In genomic region chr7:35583476-35584025, GRCm38 (mm10) we compare ENCODE assay signal across 12 mouse cellular contexts. TPM values are rescaled to one million over a fixed set of nuclear protein-coding genes. Genes with fewer than 3 reads are reported as not detected.
DNase-seq lines count a peak whose midpoint lies in the region; ATAC-seq and TF ChIP-seq lines count a peak whose summit lies in the region.
"Had no signal": no experiment of that assay in that cellular context is flagged by ENCODE, and none has a peak within 500 bp of the region (broad histone marks: within the 10 kb centered on the region; RNA-seq: fewer than 3 reads in every experiment).

No protein-coding gene starts in this region.

- TF ChIP-seq CTCF in stomach, postnatal 0 days (IDR thresholded peaks at IDR 0.05; ENCODE audit: low read depth) = no peak

- intact Hi-C loops in heart, postnatal 14 days (cut with DNase I) = loop anchor here (10.0 kb wide), 1 partner anchor 249 kb away; the partner anchor contains the start of gene Rhpn2

- peaks cover 26% of the 10 kb centered on the region for H3K27me3 ChIP-seq in heart, embryonic 15.5 days
- peaks cover 12% of the 10 kb centered on the region for H3K27me3 ChIP-seq in stomach, embryonic 14.5 days (ENCODE audit: control insufficient read depth, insufficient read depth, low read length)
- H3K27me3 ChIP-seq in stomach, postnatal 0 days (ENCODE audit: control insufficient read depth, insufficient read depth, low read length) = no peaks in the 10 kb centered on the region; the same call in 1 of the 2 replicates
- peaks cover 37% of the 10 kb centered on the region for H3K27me3 ChIP-seq in limb, embryonic 13.5 days

- no peak for TF ChIP-seq EP300 in stomach, postnatal 0 days (optimal IDR thresholded peaks at IDR 0.05)

- H3K9ac ChIP-seq in heart, embryonic 15.5 days = no peak overlapping the region
- H3K9ac ChIP-seq in stomach, embryonic 14.5 days (replicated peaks; ENCODE audit: low read depth, low read length) = no peak overlapping the region
- no peak overlapping the region for H3K9ac ChIP-seq in stomach, postnatal 0 days (ENCODE audit: low read length)
- H3K9ac ChIP-seq in limb, embryonic 13.5 days = no peak overlapping the region

- H3K4me2 ChIP-seq in heart, embryonic 15.5 days = peak overlapping the region; percentile 99
- H3K4me2 ChIP-seq in stomach, embryonic 14.5 days (replicated peaks; ENCODE audit: low read depth, low read length) = no peak overlapping the region; the same call in 1 of the 2 replicates
- no peak overlapping the region for H3K4me2 ChIP-seq in stomach, postnatal 0 days (replicated peaks; ENCODE audit: low read depth)
- peak overlapping the region; percentile 99 for H3K4me2 ChIP-seq in limb, embryonic 13.5 days (replicated peaks)

- 15% methylated on average over 11 of the region's 11 CpGs for WGBS in heart, embryonic 15.5 days
- 10% methylated on average over 11 of the region's 11 CpGs for WGBS in stomach, embryonic 14.5 days
- WGBS in stomach, postnatal 0 days = 20% methylated on average over 11 of the region's 11 CpGs
- WGBS in limb, embryonic 13.5 days = 15% methylated on average over 11 of the region's 11 CpGs

- no peaks in the 10 kb centered on the region for H3K9me3 ChIP-seq in heart, embryonic 15.5 days (replicated peaks)
- no peaks in the 10 kb centered on the region for H3K9me3 ChIP-seq in stomach, embryonic 14.5 days (ENCODE audit: control insufficient read depth, low read depth, low read length)
- H3K9me3 ChIP-seq in stomach, postnatal 0 days (ENCODE audit: control insufficient read depth, low read length) = no peaks in the 10 kb centered on the region
- no peaks in the 10 kb centered on the region; the same call in 1 of the 2 replicates for H3K9me3 ChIP-seq in limb, embryonic 13.5 days
- H3K9me3 ChIP-seq: neural tube, embryonic 13.5 days had no signal

- H3K27ac ChIP-seq in heart, embryonic 15.5 days = no peak overlapping the region
- no peak overlapping the region for H3K27ac ChIP-seq in stomach, embryonic 14.5 days (ENCODE audit: low read length)
- H3K27ac ChIP-seq in stomach, postnatal 0 days (replicated peaks) = no peak overlapping the region
- H3K27ac ChIP-seq in limb, embryonic 13.5 days = no peak overlapping the region
- H3K27ac ChIP-seq: left cerebral cortex, adult 2 months; neural tube, embryonic 13.5 days had no signal

- no peaks in the 10 kb centered on the region for H3K36me3 ChIP-seq in heart, embryonic 15.5 days
- H3K36me3 ChIP-seq in stomach, embryonic 14.5 days (ENCODE audit: control insufficient read depth, insufficient read depth, low read length) = no peaks in the 10 kb centered on the region
- no peaks in the 10 kb centered on the region for H3K36me3 ChIP-seq in stomach, postnatal 0 days (ENCODE audit: control insufficient read depth, insufficient read depth, low read length)
- H3K36me3 ChIP-seq in limb, embryonic 13.5 days = no peaks in the 10 kb centered on the region
- H3K36me3 ChIP-seq: neural tube, embryonic 13.5 days had no signal

- H3K4me3 ChIP-seq in heart, embryonic 15.5 days = 0 out of 2 replicates have a peak overlapping the region, but pooled peaks have one; percentile 7
- H3K4me3 ChIP-seq in stomach, embryonic 14.5 days (ENCODE audit: low read depth, low read length) = 0 out of 2 replicates have a peak overlapping the region, but pooled peaks have one; percentile 91
- H3K4me3 ChIP-seq in stomach, postnatal 0 days (ENCODE audit: low read depth, low read length) = no peak overlapping the region
- H3K4me3 ChIP-seq in limb, embryonic 13.5 days = peak overlapping the region; percentile 88

- DNase-seq in heart, postnatal 14 days = no peak
- no peak for DNase-seq in stomach, postnatal 0 days (ENCODE audit: low spot score)
- DNase-seq in layer of hippocampus, adult 9-10 months (ENCODE audit: low spot score) = no peak
- no peak for DNase-seq in layer of hippocampus, adult 18-20 months (ENCODE audit: low spot score in 2 of 2)
- DNase-seq: cerebellum, adult 9-11 months; lung, adult 18-20 months had no signal

- H3K4me1 ChIP-seq in heart, embryonic 15.5 days (replicated peaks) = peaks cover 29% of the 10 kb centered on the region
- H3K4me1 ChIP-seq in stomach, embryonic 14.5 days (ENCODE audit: control insufficient read depth, insufficient read depth, low read length) = peaks cover 20% of the 10 kb centered on the region
- peaks cover 6% of the 10 kb centered on the region for H3K4me1 ChIP-seq in stomach, postnatal 0 days (replicated peaks; ENCODE audit: control insufficient read depth, insufficient read depth)
- peaks cover 27% of the 10 kb centered on the region for H3K4me1 ChIP-seq in limb, embryonic 13.5 days

- ATAC-seq in heart, embryonic 15.5 days (replicated peaks; ENCODE audit: insufficient number of reproducible peaks, insufficient read depth, low FRiP score, low read depth) = no peak
- ATAC-seq in stomach, embryonic 14.5 days (ENCODE audit: insufficient number of reproducible peaks, insufficient read depth, low FRiP score, low read depth) = no peak
- no peak for ATAC-seq in stomach, postnatal 0 days (ENCODE audit: low FRiP score, low TSS enrichment)
- ATAC-seq in limb, embryonic 13.5 days (ENCODE audit: low FRiP score, low read depth) = no peak
- ATAC-seq: hindbrain, embryonic 16.5 days had no signal

RNA-seq across cellular contexts. Expression of gene Rgs9bp, which starts 1.8 kb away (rescaled TPM):
- polyA plus RNA-seq in heart, embryonic 15.5 days (2015; fragmentation: Nextera tagmentation; extraction: Ambion mirVana) = 0.25 and 0.42 TPM in 2 replicates
- total RNA-seq in heart, postnatal 14 days (2021) = under 1 TPM; 0.07 TPM
- polyA plus RNA-seq in stomach, embryonic 14.5 days (2014; fragmentation: Nextera tagmentation; extraction: Ambion mirVana) = 0.11 and 0.25 TPM in 2 replicates
- 0.28 and 0.48 TPM in 2 replicates for polyA plus RNA-seq in stomach, postnatal 0 days (2015; fragmentation: Nextera tagmentation; extraction: Ambion mirVana)
- polyA plus RNA-seq in limb, embryonic 13.5 days (2015; fragmentation: Nextera tagmentation; extraction: Ambion mirVana) = 0.42 and 0.61 TPM in 2 replicates
- under 1 TPM; 0.22 to 0.23 TPM for total RNA-seq in layer of hippocampus, adult 18-20 months (2021)

RNA-seq across cellular contexts. Expression of gene Ankrd27, which starts 2.5 kb away (rescaled TPM):
- polyA plus RNA-seq in heart, embryonic 15.5 days (2015; fragmentation: Nextera tagmentation; extraction: Ambion mirVana) = 17.7 and 22.9 TPM in 2 replicates
- 10 to 100 TPM; 15.6 to 15.8 TPM for total RNA-seq in heart, postnatal 14 days (2021)
- polyA plus RNA-seq in stomach, embryonic 14.5 days (2014; fragmentation: Nextera tagmentation; extraction: Ambion mirVana) = 35.6 and 37.8 TPM in 2 replicates
- 17.0 and 17.3 TPM in 2 replicates for polyA plus RNA-seq in stomach, postnatal 0 days (2015; fragmentation: Nextera tagmentation; extraction: Ambion mirVana)
- 43.1 and 52.1 TPM in 2 replicates for polyA plus RNA-seq in limb, embryonic 13.5 days (2015; fragmentation: Nextera tagmentation; extraction: Ambion mirVana)
- 10 to 100 TPM; 36.2 to 37.8 TPM for total RNA-seq in layer of hippocampus, adult 18-20 months (2021)

RNA-seq across cellular contexts. Expression of gene Nudt19, which starts 27.4 kb away (rescaled TPM):
- 109 and 115 TPM in 2 replicates for polyA plus RNA-seq in heart, embryonic 15.5 days (2015; fragmentation: Nextera tagmentation; extraction: Ambion mirVana)
- total RNA-seq in heart, postnatal 14 days (2021) = 10 to 100 TPM; 70.6 to 77.4 TPM
- 52.0 and 60.5 TPM in 2 replicates for polyA plus RNA-seq in stomach, embryonic 14.5 days (2014; fragmentation: Nextera tagmentation; extraction: Ambion mirVana)
- polyA plus RNA-seq in stomach, postnatal 0 days (2015; fragmentation: Nextera tagmentation; extraction: Ambion mirVana) = 60.8 and 68.9 TPM in 2 replicates
- 42.5 and 47.5 TPM in 2 replicates for polyA plus RNA-seq in limb, embryonic 13.5 days (2015; fragmentation: Nextera tagmentation; extraction: Ambion mirVana)
- total RNA-seq in layer of hippocampus, adult 18-20 months (2021) = 10 to 100 TPM; 62.4 to 65.4 TPM

RNA-seq across cellular contexts. Expression of gene Tdrd12, which starts 46.0 kb away (rescaled TPM):
- polyA plus RNA-seq in heart, embryonic 15.5 days (2015; fragmentation: Nextera tagmentation; extraction: Ambion mirVana) = 0.62 and 1.4 TPM in 2 replicates
- under 1 TPM in 1 of 2 experiments, not detected in 1; 0.44 TPM for total RNA-seq in heart, postnatal 14 days (2021)
- 0.53 TPM in 1 of 2 replicates, not detected in the other for polyA plus RNA-seq in stomach, embryonic 14.5 days (2014; fragmentation: Nextera tagmentation; extraction: Ambion mirVana)
- 0.19 and 0.47 TPM in 2 replicates for polyA plus RNA-seq in stomach, postnatal 0 days (2015; fragmentation: Nextera tagmentation; extraction: Ambion mirVana)
- 0.56 and 0.57 TPM in 2 replicates for polyA plus RNA-seq in limb, embryonic 13.5 days (2015; fragmentation: Nextera tagmentation; extraction: Ambion mirVana)
- total RNA-seq in layer of hippocampus, adult 18-20 months (2021) = under 1 TPM; 0.27 to 0.56 TPM

Comparison
In these comparisons a context has a peak if more than half of its experiments do, and no peak if none do; other contexts are left out.
1. H3K4me2 ChIP-seq: peak in heart, embryonic 15.5 days (single experiment) and limb, embryonic 13.5 days (single experiment); none in stomach, embryonic 14.5 days (single experiment) and stomach, postnatal 0 days (single experiment).